Mouse (Mus musculus): ENCODE measurements around the gene Pet117.

The Pet117 gene

GRCm38 (mm10) chr2:144368400-144369019 lies at the start of gene Pet117, which contains the start of gene Kat14:
TSS of gene Pet117 (plus strand) at chr2:144368996.
TSS of gene Kat14 (plus strand) at chr2:144368983.
- in situ Hi-C loops (cut with MboI, MseI): no loop called here

- in situ Hi-C loops (cut with MboI, MseI): no loop called here
These were observed 44.6 kb upstream of the Pet117 start for GRCm38 (mm10) chr2:144324218-144324617.

DNA sequence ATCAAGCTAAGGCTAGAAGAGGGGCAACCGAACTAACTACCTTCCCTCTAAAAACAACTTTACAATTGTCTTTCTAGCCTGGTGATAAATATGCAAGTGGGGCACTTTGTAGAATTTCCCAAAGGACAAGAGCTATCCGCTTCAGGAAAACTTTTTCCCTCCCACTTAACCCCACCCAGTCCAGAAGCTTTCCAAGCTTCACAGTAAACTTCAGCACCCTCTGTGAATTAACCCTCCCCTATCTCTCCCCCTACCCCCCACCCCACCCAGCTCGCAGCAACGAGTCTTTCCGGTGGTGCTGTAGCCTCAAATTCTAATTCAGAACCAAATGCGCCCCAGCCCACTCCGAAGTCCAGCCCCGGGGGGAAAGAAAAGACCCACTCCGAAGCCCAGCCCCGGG lies 39.3 kb upstream of the Pet117 start:
- in situ Hi-C loops (cut with MboI, MseI): no loop called here

DNA sequence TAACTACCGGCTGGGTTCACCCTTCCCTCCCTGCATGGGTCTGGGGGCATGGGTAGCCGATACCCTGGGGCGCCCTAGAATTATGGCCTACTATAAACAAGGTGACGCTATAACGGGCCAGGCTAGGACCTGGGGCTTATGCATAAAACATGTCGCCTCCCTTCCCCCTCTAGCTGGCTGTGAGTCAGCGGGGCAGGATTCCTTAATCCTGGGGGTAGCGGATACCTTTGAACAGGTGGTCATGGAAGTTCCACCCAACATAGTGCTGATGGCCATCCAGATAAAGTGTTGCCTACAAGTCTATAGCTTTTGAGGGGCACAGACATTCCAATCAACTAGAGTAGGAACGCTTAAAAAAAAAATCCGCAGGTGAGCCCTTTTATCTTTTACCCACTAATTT lies 38.9 kb upstream of the Pet117 start:
- in situ Hi-C loops (cut with MboI, MseI): loop anchor here in 1 of 2 experiments (10.0 kb wide), 1 partner anchor 795 kb away; no protein-coding TSS in a partner anchor

- in situ Hi-C loops (cut with MboI, MseI): loop anchor here in 1 of 2 experiments (10.0 kb wide), 1 partner anchor 796 kb away; no protein-coding TSS in a partner anchor
These were observed 38.3 kb upstream of the Pet117 start for GRCm38 (mm10) chr2:144330352-144330959.

DNA sequence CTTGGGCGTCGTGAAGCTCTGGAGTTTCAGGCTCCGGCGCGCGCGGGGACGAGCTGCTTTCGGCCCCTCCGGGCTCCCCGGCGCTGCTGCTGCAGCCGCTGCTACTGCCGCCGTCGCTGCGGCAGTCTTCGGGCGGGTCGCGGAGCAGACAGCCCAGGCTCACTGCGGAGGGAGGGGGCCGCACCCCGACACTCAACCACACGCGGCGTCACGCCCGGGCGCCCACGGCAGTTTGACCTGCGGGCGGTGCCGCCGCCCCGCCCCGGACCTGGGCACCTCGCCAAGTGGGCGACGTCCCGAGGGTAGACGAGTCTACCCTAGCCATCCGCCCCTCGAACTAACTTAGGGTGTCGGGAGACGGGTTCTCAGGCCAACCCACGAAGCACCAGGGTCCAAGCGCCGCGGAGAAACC lies 37.8 kb upstream of the Pet117 start:
- in situ Hi-C loops (cut with MboI, MseI): loop anchor here in 1 of 2 experiments (10.0 kb wide), 1 partner anchor 796 kb away; no protein-coding TSS in a partner anchor

GRCm38 (mm10) chr2:144331401-144332302 lies 37.1 kb upstream of the Pet117 start, which contains the start of gene Ovol2:
TSS of gene Ovol2 (minus strand) at chr2:144332146.
- in situ Hi-C loops (cut with MboI, MseI): loop anchor here in 1 of 2 experiments (10.0 kb wide), 1 partner anchor 797 kb away; no protein-coding TSS in a partner anchor

DNA sequence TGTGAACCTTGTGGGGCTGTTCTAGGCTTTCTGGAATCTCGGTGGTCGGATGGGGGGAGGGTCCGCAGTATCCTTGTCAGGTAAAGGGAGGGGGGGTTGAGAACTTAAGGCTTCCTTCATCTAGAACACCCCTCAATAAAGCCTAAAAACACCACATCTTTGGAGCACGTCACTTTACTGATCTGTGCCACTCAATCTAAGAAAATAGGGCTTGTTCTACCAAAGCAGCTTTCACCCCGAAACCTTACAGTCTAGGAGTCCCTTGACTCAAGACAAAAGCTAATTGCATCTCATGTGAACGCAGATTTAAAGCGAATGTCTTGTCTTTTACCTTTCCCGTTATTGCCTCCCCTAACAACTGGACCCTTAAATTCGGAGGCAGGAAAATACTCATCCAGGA lies 36.3 kb upstream of the Pet117 start:
- in situ Hi-C loops (cut with MboI, MseI): loop anchor here in 1 of 2 experiments (10.0 kb wide), 1 partner anchor 798 kb away; no protein-coding TSS in a partner anchor

GRCm38 (mm10) chr2:144333138-144333842 lies 35.5 kb upstream of the Pet117 start:
- in situ Hi-C loops (cut with MboI, MseI): loop anchor here in 1 of 2 experiments (10.0 kb wide), 1 partner anchor 798 kb away; no protein-coding TSS in a partner anchor

- in situ Hi-C loops (cut with MboI, MseI): loop anchor here in 1 of 2 experiments (10.0 kb wide), 1 partner anchor 802 kb away; no protein-coding TSS in a partner anchor
These were observed 31.6 kb upstream of the Pet117 start for GRCm38 (mm10) chr2:144337230-144337629.

DNA sequence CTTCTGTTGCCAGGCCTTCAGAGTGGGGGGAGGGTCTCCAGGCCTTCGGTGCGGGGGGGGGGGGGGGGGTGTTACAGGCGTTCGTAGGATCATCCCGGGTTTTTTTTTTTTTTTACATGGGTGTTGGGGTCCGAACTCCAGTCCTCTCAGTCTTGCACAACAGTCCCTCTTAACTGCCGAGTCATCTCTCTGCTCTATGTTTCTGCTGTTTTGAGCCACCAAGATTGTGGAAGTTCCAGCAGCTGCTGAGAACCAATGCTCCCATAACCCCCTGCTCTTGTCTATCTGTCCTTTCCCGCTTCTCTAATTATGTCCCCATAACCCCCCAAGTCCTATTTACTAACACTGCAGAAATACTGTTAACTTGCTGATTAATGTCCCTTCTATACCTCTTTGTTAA lies 31.1 kb upstream of the Pet117 start:
- in situ Hi-C loops (cut with MboI, MseI): loop anchor here in 1 of 2 experiments (10.0 kb wide), 1 partner anchor 803 kb away; no protein-coding TSS in a partner anchor

DNA sequence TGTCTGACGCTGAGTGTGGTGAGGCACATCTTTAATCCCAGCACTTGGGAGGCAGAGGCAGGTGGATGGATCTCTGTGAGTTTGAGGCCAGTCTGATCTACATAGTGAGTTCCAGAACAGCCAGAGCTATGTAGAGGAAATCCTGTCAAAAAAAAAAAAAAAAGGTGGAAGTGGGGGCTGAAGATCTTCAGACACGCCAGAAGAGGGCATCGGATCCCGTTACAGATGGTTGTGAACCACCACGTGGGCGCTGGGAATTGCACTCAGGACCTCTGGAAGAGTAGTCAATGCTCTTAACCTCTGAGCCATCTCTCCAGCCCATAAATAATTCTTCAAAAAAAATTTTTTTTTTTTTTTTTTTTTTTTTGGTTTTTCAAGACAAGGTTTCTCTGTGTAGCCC lies 30.6 kb upstream of the Pet117 start:
- in situ Hi-C loops (cut with MboI, MseI): loop anchor here in 1 of 2 experiments (10.0 kb wide), 1 partner anchor 803 kb away; no protein-coding TSS in a partner anchor

GRCm38 (mm10) chr2:144343158-144343557 lies 25.6 kb upstream of the Pet117 start:
- in situ Hi-C loops (cut with MboI, MseI): no loop called here

- in situ Hi-C loops (cut with MboI, MseI): no loop called here
These were observed 20.3 kb upstream of the Pet117 start for GRCm38 (mm10) chr2:144348525-144348924.

DNA sequence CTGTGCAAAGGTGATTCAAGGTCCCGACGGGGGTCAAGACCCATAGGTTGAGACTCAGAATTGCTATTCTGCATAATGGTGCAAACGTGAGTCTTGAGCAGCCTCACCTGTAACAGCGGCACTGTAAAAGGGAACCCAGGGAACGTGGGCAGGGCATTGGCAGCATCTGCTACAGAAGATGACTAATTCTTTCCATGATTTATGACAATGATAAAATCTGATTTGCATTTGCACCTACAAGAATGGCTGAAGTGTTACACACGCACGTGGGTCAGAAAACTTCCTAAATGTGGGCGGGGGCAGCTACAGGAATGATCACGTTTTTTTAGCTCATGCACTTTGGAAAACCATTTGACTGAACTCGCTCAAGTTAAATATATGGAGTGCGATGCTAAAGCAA lies 16.0 kb upstream of the Pet117 start:
- in situ Hi-C loops (cut with MboI, MseI): no loop called here

GRCm38 (mm10) chr2:144369020-144369421 lies 225 bp downstream of the Pet117 start:
- in situ Hi-C loops (cut with MboI, MseI): no loop called here

GRCm38 (mm10) chr2:144369511-144369910 lies 715 bp downstream of the Pet117 start:
- in situ Hi-C loops (cut with MboI, MseI): no loop called here

DNA sequence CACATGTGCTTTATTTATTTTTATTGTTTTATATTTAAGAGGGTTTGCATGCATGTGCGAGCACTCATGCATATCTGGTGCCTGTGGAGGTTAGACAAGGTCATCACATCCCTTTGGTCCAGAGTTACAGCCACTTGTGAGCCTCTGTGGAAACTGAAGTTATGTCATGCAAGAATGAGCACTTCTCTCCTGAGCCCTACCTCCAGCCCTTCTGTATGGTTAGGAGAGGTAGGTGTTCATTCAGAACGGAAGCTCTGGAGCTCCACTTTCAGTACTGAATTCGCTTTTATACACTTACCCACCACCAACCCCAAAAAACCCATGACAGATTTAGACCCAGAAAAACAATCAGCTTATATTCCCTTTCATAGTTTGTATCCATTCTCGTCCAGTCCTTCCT lies 2.8 kb downstream of the Pet117 start:
- in situ Hi-C loops (cut with MboI, MseI): no loop called here

DNA sequence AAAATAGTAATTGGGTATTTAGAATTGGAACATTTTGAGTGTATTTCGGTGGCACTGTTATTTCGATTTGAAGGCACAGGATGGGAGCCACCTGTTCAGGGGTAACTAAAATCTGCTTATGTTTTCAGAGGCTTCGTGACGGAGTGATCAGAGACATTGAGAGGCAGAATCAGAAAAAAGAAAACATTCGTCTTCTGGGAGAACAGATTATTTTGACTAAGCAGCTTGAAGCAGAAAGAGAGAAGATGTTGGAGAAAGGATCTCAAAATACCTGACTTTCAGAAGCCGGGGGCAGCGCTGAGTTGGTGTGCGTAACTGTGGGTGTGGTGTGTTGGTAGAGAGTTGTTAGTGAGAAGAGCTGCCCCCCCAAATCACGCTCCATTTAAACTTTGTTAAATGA lies 4.3 kb downstream of the Pet117 start:
- in situ Hi-C loops (cut with MboI, MseI): no loop called here

DNA sequence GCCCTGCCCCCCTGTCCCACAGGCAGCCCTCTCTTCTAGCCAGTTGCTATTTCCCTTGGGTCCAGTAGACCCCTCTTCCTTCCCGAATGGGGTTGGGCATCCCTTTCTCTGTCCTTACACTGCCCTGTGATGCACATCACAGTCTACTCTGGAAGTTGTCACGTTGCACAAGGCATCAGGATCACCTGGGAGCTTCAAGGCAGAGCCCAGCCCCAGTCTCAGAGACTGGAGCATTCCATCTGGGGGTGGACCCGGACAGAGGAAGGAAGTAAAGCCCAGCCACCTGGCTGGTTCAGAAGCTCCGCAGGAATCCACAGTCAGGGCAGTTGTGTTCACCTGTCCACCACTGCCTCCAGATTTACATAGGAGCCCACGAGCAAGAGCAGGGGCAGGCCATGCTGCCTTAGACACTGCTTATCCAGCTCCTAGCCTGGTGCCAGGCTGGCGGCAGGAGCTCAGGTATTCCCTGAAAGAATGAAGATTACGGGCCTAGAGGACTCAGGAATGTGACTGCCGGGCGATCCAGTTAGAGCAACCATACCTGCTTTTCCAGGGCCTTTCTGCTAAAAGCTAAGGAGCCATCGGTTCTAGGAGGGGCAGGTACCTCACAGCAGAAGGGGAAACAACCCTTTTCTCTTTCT lies 6.4 kb downstream of the Pet117 start:
- in situ Hi-C loops (cut with MboI, MseI): no loop called here
